Mouse (Mus musculus) ovary, postnatal 14 days (tissue): Measurements from ENCODE around the gene B3gnt2.

Source experiments
- DNase-seq: peaks from one replicate; pipeline ENCODE4 v3.0.0; 2022; ENCODE audit warnings: low spot score

The B3gnt2 gene

GRCm38 (mm10) chr11:22723096-22723495 is 137.7 kb downstream of the B3gnt2 start:
- DNase-seq, result no peak

GRCm38 (mm10) chr11:22720096-22720495 is 140.7 kb downstream of the B3gnt2 start:
- no peak for DNase-seq

- no peak for DNase-seq
Observed at GRCm38 (mm10) chr11:22719570-22719969, 141.2 kb downstream of the B3gnt2 start.

GRCm38 (mm10) chr11:22718036-22718435 is 142.7 kb downstream of the B3gnt2 start:
- DNase-seq, result no peak

- DNase-seq, result no peak
Observed at GRCm38 (mm10) chr11:22711327-22711726, 149.4 kb downstream of the B3gnt2 start.

GRCm38 (mm10) chr11:22710596-22710995 is 150.2 kb downstream of the B3gnt2 start:
- no peak for DNase-seq
